Mouse (Mus musculus): ENCODE results near the gene Ctf2.

DNA sequence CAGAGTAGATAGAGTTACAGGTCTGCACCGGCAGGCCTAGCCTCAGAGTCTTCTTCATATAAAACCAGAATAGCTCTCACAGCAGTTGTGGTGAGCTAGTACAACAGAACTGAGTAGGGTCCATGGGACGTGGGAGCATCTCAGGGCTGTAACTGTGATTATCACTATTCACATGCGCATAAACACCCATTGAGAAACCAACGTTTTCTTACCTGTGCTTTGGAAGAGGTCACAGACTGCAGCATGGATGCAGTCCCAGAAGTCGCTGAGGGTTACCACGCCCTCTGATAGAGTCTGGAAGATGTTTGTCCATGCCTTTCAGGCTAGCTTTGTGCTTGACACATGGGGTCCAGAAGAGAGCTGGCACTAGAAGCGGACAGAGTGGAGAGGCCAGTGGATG lies 21.8 kb upstream of the Ctf2 start:
- TF ChIP-seq POLR2A (IDR thresholded peaks at IDR 0.05; ENCODE audit: insufficient read depth, low read length), result no peak
- no peak for TF ChIP-seq CTCF (IDR thresholded peaks at IDR 0.05; ENCODE audit: low read depth, low read length)

Data from ES-Bruce4 (cell line).